Mouse (Mus musculus) thymus, postnatal 36 days (tissue): ENCODE results near the gene Ikzf4.
"Not testable (repeated sequence)": the region's sequence is repeated elsewhere in the genome, so short reads cannot be mapped to it uniquely, and the experiment has no call there.

Experiments
- DNase-seq, 2 experiments: peaks; one replicate each; pipeline ENCODE4 v3.0.0; 2022; ENCODE audit warnings: mixed read lengths in 2 of 2

Gene Ikzf4

GRCm38 (mm10) chr10:128639999-128640398 lies 5.8 kb downstream of the Ikzf4 start:
- DNase-seq = no peak

DNA sequence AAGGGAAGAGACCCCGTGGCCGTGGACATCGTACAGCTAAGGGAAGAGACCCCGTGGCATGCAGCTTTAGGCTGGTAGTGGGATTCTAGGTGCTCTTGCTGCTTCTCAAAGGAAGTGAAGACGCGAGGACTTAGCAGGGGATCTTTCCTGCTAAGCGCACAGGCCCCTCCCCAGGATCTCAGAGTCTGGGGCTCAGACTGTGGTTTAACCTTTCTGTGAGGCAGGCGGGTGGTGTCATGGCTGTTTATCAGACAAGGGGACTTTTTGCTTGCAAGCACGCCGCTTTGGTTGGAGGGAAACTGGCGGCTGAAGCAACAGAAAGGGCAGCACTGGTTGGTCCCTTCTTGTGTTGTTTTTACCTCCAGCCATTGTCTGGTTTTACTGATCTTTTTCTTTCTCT lies 8.8 kb downstream of the Ikzf4 start:
- peak; percentile 75 to 84 for DNase-seq

GRCm38 (mm10) chr10:128636561-128636960 lies 9.2 kb downstream of the Ikzf4 start:
- peak; percentile 58 to 71 for DNase-seq

DNA sequence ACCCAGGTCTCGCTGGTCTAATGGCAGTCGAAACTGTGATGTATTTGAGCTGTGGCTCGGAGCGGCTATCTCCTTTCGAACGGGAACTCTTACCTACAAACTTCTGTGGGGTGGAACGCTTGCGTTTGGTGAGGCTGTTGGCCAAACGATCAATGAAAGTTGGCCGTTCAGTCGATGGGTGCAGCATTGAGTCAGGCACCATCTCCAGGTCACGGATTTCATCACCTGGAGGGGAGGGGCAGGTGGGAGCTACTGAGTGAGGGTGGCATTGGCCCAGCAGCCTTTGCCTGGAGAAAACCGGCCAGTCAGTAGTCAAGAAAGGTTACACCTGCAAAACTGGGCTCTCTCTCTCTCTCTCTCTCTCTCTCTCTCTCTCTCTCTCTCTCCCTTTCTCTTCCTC lies 10.1 kb downstream of the Ikzf4 start:
- no peak for DNase-seq

DNA sequence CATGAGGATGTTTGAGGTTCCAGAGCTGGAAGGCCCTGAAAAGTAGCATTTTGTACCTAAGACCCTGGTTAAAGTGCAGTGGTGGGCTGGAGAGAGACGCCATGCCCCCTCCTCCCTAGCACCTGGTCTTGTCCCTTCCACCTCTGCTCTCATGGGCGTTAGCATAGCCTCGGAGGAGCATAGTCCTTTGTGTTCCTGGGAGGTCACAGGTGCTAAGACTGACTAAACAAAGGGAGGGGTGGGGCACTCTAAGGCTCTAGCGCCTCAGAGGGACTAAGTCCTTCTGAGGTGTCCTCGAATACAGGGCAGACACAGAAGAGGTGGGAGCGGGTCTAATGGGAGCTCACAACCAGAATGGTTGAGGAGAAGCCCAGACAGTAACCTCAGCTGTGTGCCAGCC lies 14.2 kb downstream of the Ikzf4 start:
- no peak for DNase-seq

DNA sequence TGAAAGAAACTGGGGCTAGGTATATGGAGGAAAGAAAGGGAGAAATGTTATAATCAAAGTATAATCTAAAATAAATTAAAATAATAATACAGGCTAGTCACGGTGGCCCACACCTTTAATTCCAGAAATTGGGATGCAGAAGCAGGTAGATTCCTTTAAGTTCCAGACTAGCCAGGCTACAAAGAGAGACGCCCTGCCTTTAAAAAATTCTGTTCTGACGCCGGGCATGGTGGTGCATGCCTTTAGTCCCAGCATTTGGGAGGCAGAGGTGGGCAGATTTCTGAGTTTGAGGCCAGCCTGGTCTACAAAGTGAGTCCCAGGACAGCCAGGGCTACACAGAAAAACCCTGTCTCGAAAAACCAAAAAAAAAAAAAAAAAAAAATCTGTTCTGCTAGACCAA lies 15.5 kb downstream of the Ikzf4 start:
- DNase-seq = not testable (repeated sequence)

- no peak for DNase-seq
Observed at GRCm38 (mm10) chr10:128629746-128630145, 16.0 kb downstream of the Ikzf4 start.

DNA sequence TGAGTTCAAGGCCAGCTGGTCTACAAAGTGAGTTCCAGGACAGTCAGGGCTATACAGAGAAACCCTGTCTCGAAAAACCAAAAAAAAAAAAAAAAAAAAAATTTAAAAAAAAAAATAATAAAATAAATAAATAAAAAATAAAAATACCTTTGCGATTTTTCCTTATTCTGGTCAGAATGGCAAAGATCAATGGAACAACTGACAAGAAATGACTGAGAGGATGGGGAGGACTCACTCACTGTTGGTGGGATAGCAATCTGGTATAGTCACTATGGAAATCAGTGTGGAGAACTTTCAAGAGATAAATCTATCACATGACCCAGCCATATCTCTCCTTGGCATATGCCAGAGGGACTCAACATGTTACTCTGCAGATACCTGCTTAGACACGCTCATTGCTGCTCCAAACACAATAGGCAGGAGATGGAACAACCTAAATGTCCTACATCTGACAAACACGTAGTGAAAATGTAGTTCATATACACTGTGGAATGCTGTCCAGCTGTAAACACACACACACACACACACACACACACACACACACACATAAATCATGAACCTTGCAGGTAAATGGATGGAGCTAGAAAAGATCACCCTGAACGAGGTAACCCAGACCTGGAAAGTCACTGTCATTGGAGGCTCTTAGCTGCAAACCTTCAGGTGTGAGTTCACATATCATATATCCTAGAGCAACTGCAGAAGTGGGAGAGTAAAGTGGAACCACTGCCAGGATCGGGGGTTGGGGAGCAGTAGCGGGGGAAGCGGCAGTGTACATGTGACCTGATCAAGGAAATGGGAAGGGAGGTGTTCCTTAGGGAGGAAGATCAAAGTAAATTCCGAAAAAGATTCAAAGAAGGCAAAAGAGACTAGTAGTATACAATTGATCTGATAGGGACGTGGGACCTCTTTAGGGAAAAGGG lies 18.1 kb downstream of the Ikzf4 start:
- DNase-seq = no peak

DNA sequence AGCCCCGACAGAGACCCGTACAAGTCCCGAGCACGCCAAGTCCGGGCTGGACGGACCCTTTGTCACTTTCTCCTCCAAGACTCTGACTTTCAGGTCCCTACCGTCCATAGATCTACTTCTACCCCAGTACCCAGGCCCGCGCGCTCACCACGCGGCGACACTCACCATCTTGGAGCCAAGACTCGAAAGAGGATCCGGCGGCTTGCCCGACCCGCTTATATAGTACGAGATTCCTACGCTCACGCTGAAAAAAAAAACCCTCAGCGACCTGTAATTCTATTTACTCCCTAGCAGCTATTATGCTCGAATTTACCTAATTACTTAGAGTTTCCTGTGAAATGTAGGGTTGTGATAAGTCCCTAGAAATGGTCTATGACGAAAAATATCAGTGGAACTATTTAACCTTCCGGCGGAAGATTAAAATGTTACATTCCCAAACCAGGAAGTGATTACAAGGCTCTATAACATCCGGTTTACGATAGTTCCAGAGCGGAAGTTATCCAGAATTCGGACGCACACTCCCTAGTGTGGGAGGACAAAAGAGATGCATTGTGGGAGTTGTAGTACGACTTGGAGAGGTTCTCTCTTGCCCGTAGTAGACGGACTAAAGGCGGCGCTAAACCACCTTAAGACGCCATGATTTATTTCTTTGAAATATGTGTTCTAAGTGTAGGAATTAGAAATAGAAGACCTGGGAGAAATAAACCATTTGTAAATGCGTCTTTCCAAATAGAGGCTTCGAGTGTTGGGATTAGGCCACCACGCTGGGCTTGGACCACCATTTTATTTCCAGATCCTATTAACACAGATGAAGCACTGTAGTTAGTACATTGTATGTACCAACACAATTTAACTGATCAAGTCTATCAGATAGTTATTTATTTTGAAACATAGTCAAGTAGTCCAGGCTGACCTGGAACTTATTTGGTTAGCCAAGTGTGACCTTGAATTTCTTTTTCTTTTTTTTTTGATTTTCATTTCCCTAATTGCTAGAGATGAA lies 19.2 kb downstream of the Ikzf4 start, which contains the start of gene Rps26:
TSS of gene Rps26 (minus strand) at position 437 of the 1,000 bp plus-strand sequence.
- DNase-seq = peak; percentile 77 to 84

DNA sequence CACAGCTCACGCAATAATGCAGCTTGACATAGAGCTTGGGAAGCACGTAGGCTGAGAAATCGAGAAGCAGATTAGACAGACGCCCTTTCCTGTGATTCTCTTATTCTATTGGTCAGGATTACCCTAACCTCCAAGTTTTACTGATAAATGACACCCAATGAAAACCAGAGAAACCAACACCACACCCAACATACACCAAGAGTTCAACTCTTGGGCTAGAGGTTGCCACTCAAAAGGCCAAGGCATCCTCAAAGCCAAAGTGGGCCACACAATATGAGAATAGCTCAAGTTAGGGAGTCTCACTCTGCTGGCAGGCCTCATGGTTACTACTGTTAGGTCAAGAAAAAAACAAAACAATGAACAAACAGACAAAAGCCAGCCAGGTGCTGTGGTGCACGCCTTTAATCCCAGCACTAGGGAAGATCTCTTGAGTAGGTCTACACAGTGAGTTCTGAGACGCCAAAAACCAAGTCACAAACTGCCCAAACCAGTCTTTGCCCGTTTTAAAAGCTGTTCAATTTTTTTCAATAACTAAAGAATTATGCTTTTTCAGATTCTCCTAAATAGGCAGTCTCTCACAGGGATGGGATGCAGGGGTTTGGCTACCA lies 20.4 kb downstream of the Ikzf4 start:
- no peak for DNase-seq

DNA sequence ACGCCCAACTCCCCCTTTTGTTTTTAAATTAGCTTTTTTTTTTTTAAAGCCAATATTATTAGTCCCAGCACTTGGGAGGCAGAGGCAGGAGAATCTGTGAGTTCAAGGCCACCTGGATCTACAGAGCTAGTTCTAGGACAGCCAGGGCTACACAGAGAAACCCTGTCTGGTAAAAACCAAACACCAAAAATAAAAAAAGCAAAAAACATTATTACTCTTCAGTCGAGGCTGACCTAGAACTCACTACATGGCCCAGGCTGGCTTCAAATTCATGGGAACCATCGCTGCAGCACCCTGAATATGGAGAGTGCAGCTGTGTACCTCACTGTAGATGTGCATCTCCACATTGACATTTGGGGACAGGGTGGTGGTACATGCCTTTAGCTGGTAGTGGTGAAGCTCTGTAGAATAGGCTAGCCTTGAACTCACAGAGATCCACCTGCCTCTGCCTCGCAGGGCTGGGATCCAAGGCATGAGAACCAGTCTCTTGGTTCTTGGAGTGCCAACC lies 22.6 kb downstream of the Ikzf4 start:
- DNase-seq = not testable (repeated sequence)

DNA sequence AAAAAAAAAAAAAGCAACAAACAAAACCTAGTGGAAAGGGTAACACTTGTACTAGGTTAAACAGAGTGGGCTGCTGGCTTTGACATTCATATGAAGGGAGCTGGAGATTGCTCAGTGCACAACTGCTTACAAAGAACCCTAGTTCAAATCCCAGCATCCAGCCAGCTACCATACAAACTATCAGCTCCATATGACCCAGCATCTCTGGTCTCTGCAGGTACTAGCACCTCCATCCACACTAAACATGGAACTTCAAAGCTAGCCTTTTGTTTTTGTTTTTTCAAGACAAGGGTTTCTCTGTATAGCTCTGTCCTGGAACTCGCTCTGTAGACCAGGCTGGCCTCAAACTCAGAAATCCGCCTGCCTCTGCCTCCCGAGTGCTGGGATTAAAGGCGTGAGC lies 23.1 kb downstream of the Ikzf4 start:
- DNase-seq = no peak

DNA sequence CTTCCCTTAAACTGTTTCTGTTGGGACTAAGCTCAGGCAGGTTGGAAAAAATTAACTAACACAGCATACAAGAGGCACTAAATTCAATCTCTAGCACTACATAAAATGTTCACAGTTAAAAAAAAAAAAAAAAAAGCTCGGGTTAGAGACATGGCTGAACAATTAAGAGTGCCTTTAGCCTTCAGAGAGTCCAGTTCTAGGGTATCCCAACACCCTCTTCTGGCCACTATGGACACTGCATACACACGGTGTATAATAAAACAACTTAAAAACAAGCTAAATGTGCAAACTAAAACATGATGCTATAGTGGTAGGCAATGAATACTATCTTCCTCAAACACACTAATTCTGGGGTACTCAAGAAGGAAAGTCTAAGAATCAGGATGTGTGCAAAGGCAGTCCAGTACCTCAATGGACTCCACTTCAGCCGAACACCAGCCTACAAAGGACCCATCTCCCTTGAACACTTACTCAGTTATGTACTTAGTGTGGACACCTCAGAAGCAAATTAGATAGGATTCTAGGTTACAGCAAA lies 23.7 kb downstream of the Ikzf4 start:
- DNase-seq = no peak

- no peak for DNase-seq
Observed at GRCm38 (mm10) chr10:128620241-128620640, 25.6 kb downstream of the Ikzf4 start.

- DNase-seq = not testable (repeated sequence)
Observed at GRCm38 (mm10) chr10:128619148-128619547, 26.6 kb downstream of the Ikzf4 start.

DNA sequence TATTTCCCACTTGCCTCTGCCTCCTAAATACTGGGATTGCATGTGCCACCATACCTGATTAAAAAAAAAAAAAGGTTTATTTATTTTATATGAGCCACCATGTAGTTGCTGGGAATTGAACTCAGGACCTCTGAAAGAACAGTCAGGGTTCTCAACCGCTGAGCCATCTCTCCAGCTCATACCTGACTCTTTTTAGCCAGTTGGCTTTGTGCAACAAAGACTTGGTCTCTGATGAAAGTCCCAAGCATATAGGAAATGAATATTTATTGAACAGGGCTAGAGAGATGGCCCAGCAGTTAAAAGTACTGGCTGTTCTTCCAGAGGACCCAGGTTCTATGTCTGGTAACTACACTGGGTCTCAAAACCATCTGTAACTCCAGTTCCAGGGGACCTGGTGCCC lies 27.2 kb downstream of the Ikzf4 start:
- DNase-seq = no peak

- DNase-seq = not testable (repeated sequence)
Observed at GRCm38 (mm10) chr10:128615798-128616448, 29.9 kb downstream of the Ikzf4 start.

- DNase-seq = no peak
Observed at GRCm38 (mm10) chr10:128614934-128615333, 30.9 kb downstream of the Ikzf4 start.

GRCm38 (mm10) chr10:128613820-128614219 lies 32.0 kb downstream of the Ikzf4 start:
- not testable (repeated sequence) for DNase-seq

DNA sequence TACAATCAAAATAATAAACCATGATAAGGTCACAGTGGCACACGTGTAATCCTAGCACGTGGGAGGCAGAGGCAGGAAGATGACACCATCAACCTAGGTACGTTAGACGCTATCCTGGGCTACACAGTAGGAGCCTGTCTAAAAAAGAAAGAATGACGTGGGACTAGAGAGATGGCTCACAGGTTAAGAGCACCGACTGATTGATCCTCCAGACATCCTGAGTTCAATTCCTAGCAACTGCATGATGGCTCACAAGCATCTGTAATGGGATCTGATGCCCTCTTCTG lies 32.7 kb downstream of the Ikzf4 start:
- DNase-seq = no peak

DNA sequence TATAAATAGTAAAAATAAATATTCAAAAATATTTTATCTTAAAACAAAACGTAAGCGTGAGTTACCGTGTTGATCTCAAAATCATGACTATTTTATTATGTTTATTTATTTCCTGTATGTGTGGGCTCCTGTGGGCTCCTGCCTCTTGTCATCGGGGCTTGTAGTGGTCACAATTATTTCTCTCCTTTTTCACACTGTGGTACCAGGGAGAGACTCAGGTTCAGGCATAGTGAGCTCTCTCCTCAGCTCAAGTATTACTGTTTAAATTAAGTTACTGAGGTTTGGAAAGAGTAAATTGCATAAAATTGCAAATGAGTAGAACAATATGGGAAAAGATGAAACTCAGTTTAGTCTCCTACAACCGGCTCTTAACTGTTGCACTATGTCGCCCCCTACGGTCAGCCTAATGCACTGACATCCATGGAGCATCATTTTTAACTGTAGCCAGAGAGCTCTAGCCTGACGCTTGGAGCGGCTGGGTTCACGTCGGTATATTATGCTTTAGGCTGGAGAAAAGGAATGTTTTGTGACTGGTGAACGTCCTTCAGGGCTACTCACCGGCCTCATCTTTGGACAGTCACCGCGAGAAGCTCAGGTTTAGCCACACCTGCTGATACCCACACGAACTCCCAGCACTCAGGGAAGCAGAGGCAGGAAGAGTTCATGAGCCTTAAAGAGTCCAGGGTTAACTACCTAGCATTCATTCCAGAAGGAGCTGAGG lies 33.2 kb downstream of the Ikzf4 start:
- DNase-seq = peak; percentile 69 to 73
